Mouse (Mus musculus): ENCODE results near the gene Nup210. TPM values are rescaled to one million over a fixed set of nuclear protein-coding genes. Genes with fewer than 3 reads are reported as not detected.
"Not testable (repeated sequence)": the region's sequence is repeated elsewhere in the genome, so short reads cannot be mapped to it uniquely, and the experiment has no call there.

The Nup210 gene
- polyA plus RNA-seq, 1 experiment from 2014 or later, result 32.7 TPM

DNA sequence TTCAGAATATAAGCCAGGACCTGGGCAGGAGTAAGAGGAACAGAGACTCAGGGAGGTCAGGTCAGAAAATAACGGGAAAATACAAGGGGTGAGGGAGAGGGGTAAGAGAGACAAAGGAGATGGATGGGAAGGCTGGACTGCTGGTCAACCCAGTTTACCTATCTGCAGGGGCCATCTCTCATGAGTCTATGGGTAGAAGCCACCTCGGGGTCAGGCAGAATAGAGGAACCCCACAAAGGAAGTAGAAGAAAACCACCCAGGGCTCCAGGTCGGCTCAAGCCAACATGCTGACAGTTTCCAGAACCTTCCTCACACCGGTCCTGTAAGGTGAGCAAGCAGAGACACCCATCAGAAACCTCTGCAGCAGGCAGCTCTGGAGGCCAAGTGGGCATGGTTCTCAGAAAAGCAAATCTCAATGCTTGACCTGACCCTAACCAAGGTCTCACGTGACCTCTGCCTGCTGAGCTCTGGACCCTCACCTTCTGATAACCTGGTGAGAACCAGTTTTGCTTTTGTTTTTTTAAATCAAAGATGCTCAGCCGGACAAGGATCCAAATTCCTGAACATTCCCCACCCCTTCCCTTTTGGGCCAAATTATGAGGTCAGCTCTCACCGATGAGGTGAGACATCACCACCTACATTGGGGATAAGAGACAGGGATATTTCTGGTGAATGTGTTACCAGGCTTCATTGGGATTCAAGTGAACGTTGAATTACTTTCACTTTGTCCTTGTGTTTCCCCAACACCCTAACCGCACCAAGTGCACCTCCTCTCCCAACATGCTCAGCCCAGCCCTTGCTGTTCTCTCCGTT, 5.3 kb downstream of the Nup210 start:
- no peak overlapping the region for H3K27ac ChIP-seq
- no peak overlapping the region for H3K9ac ChIP-seq
- H3K4me1 ChIP-seq, result peaks cover 21% of the 10 kb centered on the region
- H3K4me3 ChIP-seq (replicated peaks), result no peak overlapping the region
- no peak for ATAC-seq (ENCODE audit: low FRiP score)
- H3K9me3 ChIP-seq, result no peaks in the 10 kb centered on the region
- WGBS, result 89% methylated on average over 10 of the region's 10 CpGs
- no peaks in the 10 kb centered on the region for H3K27me3 ChIP-seq
- no peak overlapping the region for H3K4me2 ChIP-seq
- no peaks in the 10 kb centered on the region for H3K36me3 ChIP-seq (replicated peaks)

DNA sequence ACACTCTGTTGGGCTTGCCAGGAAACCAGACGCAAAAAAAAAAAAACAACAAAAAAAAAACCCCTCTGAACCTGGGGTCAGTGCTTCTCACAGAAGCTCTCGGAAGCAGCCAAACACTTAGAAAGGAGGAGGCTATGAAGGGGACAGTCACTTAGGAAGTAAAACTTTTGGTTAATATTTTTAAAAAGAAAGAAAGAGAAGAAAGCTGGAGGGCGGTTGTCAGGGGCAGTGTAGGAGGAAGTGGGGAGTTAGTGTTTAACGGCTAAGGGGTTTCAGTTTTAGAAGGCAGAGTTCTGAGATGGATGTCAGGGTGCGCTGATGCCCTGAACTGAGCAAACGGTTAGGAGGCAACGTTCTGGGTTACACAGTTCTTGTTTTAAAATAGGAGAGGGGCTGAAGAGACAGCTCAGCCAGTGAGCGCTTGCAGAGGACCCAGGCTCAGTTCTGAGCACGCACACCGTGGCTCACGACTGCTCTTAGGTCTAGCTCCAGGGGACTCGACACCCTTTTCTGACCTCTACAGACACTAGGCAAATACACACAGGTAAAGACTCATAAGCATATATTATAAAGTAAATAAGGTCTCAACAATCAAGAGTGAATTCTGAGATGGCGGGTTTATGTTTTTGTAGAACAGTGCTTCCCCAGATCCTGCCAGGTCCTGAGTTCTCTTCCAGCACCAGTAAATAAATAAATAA, 6.2 kb downstream of the Nup210 start:
- Histone ChIP-seq H3K9ac (no peak overlapping the region), H3K27me3 (no peaks in the 10 kb centered on the region), H3K27ac (no peak overlapping the region), H3K4me1 (peaks cover 12% of the 10 kb centered on the region), H3K9me3 (no peaks in the 10 kb centered on the region), H3K36me3 (replicated peaks) (no peaks in the 10 kb centered on the region), H3K4me3 (replicated peaks) (no peak overlapping the region), H3K4me2 (no peak overlapping the region)
- ATAC-seq (ENCODE audit: low FRiP score), result no peak
- WGBS, result 85% methylated on average over 13 of the region's 13 CpGs

DNA sequence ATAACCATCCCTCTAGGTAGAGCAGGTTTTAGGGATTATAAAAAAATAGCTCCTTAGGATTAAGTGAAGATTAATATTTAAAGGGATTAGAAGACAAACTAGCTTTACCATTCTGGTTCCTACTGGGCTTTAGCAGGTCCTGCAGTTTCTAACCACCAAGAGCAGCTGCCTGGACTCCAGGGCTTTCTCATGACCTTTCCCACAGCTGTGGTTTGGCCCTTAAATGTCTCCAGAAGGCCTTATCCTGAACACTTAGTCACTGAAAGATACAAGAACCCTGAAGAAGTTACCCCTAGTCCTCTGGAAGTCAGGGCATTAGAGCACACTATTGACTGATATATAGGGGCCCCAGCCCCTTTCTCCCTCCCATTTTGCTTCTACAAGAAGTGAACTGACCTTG, 7.1 kb downstream of the Nup210 start:
- no peak overlapping the region for H3K9ac ChIP-seq
- peaks cover 2% of the 10 kb centered on the region for H3K4me1 ChIP-seq
- no peaks in the 10 kb centered on the region for H3K27me3 ChIP-seq
- H3K4me2 ChIP-seq, result no peak overlapping the region
- no peak for ATAC-seq (ENCODE audit: low FRiP score)
- no peak overlapping the region for H3K4me3 ChIP-seq (replicated peaks)
- H3K36me3 ChIP-seq (replicated peaks), result no peaks in the 10 kb centered on the region
- no peak overlapping the region for H3K27ac ChIP-seq
- H3K9me3 ChIP-seq, result no peaks in the 10 kb centered on the region

DNA sequence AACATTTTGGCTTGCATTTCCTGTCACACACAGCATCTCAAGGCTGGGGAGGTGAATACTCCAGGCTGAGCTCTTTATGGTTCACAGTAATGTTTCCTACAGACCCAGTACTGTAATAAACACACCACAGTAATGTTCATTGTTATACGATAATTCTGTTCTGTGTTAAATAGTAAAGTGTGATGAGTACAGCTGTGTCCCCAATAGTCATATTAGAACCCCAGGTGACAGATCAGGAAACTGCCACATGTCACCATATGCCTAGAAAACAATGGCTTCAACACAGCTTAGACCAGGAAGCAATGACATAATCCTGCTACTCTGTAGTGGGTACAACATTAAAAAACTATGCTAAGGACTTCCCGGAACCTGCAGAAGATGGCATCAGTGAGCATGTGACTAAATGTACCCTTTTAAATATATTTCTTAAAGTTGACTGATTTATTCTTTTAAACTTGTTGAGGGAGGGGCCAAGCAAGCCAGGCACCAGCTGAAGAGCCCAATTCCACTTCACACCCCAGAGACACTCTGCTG, 7.6 kb downstream of the Nup210 start:
- WGBS, result 91% methylated on average over 2 of the region's 2 CpGs
- Histone ChIP-seq H3K4me2 (no peak overlapping the region), H3K9ac (no peak overlapping the region), H3K4me3 (replicated peaks) (no peak overlapping the region), H3K27ac (no peak overlapping the region), H3K27me3 (no peaks in the 10 kb centered on the region), H3K9me3 (no peaks in the 10 kb centered on the region), H3K4me1 (no peaks in the 10 kb centered on the region), H3K36me3 (replicated peaks) (no peaks in the 10 kb centered on the region)
- ATAC-seq (ENCODE audit: low FRiP score), result no peak

DNA sequence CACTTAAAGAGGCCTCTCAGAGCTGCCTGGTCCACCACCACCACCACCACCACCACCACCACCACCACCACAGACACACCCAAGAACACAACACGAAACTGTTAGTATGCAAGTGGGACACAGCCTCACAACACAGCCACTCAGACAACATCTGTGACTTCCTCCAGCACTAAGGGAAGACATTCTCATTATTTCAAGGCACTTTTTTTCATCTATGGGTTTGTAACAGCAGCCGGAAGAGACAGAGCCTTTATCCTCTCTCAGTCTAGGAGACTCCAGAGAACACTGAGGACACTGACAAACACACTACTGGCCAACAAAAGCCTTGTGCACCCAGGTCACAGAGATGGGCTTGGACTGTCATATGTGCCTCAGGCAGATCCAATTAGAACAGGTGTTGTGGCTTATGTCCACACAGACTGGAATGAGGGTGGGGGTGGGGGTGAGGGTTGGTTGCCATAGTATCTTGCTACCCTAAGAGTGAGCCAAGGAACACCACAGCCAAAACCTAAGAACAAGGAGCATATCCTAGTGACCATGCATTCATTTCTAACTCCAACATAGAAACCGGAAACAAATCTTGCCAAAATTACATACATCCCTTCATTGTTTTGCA, 8.2 kb downstream of the Nup210 start:
- Histone ChIP-seq H3K9ac (no peak overlapping the region), H3K9me3 (no peaks in the 10 kb centered on the region), H3K27me3 (no peaks in the 10 kb centered on the region), H3K4me3 (replicated peaks) (no peak overlapping the region), H3K4me2 (no peak overlapping the region), H3K27ac (no peak overlapping the region), H3K36me3 (replicated peaks) (no peaks in the 10 kb centered on the region), H3K4me1 (no peaks in the 10 kb centered on the region)
- 91% methylated on average over 3 of the region's 3 CpGs for WGBS
- no peak for ATAC-seq (ENCODE audit: low FRiP score)

DNA sequence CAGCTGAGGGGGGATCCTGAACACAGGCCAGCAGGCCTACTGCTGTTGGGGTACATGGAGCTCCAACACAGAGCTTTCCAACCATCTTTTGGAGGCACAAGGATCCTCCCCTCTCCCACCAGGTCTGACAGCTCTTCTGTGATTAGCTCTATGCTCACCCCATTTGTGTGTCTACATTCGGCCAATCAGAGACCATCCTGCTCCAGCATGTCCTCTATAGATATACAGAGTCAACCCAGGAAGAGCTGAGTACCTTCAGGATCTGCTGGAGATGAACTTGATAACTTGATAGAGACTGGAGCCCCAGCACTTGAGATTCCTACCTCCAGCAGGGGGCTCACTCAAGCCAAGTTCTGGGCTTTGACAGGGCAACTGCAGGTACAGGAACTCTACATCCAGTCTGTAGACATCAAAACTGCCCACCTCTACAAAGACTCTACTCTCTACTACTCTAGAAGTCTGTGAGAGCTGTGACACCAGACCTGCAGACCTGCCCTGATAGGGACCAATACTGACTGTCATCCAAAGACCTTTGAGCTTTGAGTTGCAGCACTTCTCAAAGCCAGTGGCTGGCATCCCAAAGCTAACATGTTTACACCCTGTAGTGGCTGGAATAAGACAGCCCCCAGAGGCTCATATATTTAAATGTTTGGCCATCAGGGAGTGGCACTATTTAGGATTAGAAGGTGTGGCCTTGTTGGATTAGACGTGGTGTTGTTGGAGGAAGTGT, 11.1 kb downstream of the Nup210 start:
- Histone ChIP-seq H3K27me3 (no peaks in the 10 kb centered on the region), H3K4me2 (no peak overlapping the region), H3K9ac (no peak overlapping the region), H3K9me3 (no peaks in the 10 kb centered on the region), H3K27ac (no peak overlapping the region), H3K36me3 (replicated peaks) (0 out of 2 replicates have a peak, but pooled peaks cover 4% of the 10 kb centered on the region), H3K4me1 (no peaks in the 10 kb centered on the region), H3K4me3 (replicated peaks) (no peak overlapping the region)
- WGBS, result 96% methylated on average over 2 of the region's 2 CpGs
- no peak for ATAC-seq (ENCODE audit: low FRiP score)

DNA sequence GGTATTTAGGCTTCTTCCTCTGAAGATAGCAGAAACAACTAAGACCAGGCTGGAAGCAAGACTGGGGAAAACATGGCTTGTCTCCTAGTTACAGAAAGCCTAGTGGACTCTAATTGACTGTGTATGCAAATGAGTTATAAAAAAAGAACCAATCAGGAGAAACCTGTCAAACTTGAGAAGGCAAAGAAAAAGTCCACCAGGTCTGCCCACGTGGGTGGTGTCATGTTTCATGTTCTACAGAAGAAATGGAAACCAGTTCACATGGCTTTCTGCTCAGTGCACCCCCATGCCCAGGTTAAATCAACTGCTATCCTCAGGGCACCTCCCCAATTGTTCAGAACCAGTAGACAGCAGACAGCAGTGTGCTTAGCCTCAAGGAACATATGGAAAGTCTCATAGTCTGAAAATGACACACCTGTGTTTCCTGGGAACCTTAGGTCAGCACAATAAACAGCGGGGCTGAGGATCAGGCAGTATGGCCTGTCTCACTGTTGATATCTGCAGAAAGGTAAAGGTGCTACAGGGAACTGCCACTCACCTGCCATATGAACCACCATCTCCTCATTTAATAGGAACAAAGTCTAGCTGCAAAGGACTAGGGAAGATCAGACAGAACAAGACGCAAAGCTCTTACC, 11.7 kb downstream of the Nup210 start:
- no peak overlapping the region for H3K4me2 ChIP-seq
- H3K9ac ChIP-seq, result no peak overlapping the region
- H3K27me3 ChIP-seq, result no peaks in the 10 kb centered on the region
- H3K4me3 ChIP-seq (replicated peaks), result no peak overlapping the region
- H3K9me3 ChIP-seq, result no peaks in the 10 kb centered on the region
- no peaks in the 10 kb centered on the region for H3K4me1 ChIP-seq
- no peak overlapping the region for H3K27ac ChIP-seq
- WGBS, result 68% methylated on average over 3 of the region's 3 CpGs
- no peak for ATAC-seq (ENCODE audit: low FRiP score)
- peaks cover 8% of the 10 kb centered on the region; the same call in 1 of the 2 replicates for H3K36me3 ChIP-seq (replicated peaks)

DNA sequence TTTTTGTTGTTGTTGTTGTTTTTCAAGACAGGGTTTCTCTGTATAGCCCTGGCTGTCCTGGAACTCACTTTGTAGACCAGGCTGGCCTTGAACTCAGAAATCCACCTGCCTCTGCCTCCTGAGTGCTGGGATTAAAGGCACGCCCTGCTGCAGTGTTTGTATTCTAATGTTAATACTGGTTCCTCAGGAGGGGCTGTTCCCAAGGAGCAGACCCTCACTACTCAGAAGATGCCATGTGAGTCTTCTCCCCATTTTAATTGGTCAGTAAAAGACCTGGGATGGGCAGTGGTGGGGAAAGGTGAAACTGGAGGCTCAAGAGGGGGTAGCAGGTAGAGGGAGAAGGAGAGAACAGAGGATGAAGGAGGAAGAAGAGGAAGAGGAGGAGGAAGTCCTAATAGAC, 13.2 kb downstream of the Nup210 start:
- H3K9ac ChIP-seq; H3K9me3 ChIP-seq; ATAC-seq (ENCODE audit: low FRiP score); H3K4me2 ChIP-seq; H3K27ac ChIP-seq; H3K4me1 ChIP-seq; H3K27me3 ChIP-seq; H3K4me3 ChIP-seq (replicated peaks): not testable (repeated sequence)
- peaks cover 15% of the 10 kb centered on the region for H3K36me3 ChIP-seq (replicated peaks)
- 86% methylated on average over 1 of the region's 1 CpGs for WGBS

DNA sequence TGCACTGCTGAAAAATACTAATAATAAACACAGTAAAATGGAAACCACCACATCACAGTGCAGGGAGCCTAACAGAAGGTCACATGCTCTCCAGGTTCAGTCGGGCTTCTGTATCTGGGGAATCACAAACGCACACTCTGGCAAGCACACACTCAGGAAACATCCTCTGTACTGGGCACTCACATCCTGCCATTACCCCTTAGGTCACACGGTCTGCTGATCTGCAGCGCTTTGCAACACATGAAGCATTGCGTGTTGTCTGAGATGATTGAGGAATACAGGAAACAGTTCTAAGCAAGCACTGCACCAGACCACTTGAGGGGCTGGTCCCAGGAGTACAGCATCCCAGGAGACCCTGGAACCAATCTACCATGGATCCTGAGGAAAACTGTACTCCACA, 16.0 kb downstream of the Nup210 start:
- ATAC-seq (ENCODE audit: low FRiP score), result no peak
- Histone ChIP-seq H3K4me3 (replicated peaks) (no peak overlapping the region), H3K27me3 (no peaks in the 10 kb centered on the region), H3K4me1 (no peaks in the 10 kb centered on the region), H3K27ac (no peak overlapping the region), H3K9ac (no peak overlapping the region), H3K9me3 (no peaks in the 10 kb centered on the region), H3K36me3 (replicated peaks) (peaks cover 40% of the 10 kb centered on the region), H3K4me2 (no peak overlapping the region)
- WGBS, result 93% methylated on average over 5 of the region's 5 CpGs

DNA sequence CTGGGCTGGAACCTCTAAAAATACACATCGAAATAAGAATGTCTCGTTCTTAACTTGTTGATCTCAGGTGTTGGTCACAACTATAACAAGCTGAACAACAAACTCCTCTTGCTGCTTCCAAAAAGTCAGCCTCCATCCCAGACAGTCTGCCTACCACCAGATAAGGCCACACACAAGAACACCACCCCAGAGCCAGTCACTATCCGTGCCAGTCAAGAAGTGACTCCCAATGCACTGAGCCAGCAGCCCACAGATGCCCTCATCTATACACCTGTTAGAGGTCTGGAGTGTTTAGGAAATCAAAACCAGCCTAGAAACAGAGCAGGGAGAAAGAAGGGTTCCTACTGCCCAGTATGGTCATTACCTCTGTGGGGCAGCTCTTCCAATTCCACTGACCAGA, 18.8 kb downstream of the Nup210 start:
- no peak for ATAC-seq (ENCODE audit: low FRiP score)
- Histone ChIP-seq H3K9me3 (no peaks in the 10 kb centered on the region), H3K4me1 (no peaks in the 10 kb centered on the region), H3K4me3 (replicated peaks) (no peak overlapping the region), H3K4me2 (no peak overlapping the region), H3K27ac (no peak overlapping the region), H3K27me3 (no peaks in the 10 kb centered on the region), H3K36me3 (replicated peaks) (peaks cover 61% of the 10 kb centered on the region), H3K9ac (no peak overlapping the region)
- 98% methylated on average over 3 of the region's 3 CpGs for WGBS

DNA sequence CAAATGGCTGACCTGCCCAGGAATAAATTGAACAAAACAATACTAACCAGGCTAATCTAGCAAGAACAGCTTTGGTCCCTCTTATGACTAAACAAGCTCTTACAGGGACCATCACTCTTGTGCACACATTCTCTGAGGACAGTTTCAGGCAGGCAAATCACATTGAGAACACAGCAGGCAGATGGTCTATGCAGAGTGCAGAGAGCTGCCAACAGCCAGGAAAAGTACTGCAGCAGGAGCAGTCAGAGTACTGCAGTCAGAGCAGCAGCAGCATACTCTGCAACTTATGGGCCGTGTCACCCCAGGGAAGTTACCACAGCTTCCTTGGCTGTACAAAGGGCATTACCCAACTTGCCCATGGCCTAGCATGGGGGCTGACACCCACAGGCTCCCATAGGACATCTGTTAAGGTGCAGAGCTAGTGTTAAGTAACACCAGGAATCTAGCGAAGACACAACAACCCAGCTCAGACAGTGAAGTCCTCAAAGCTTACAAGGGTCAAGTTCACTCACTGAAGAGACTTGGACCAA, 21.5 kb downstream of the Nup210 start:
- WGBS, result 92% methylated on average over 2 of the region's 2 CpGs
- Histone ChIP-seq H3K27ac (no peak overlapping the region), H3K36me3 (replicated peaks) (peaks cover 70% of the 10 kb centered on the region), H3K4me3 (replicated peaks) (no peak overlapping the region), H3K9ac (no peak overlapping the region), H3K4me1 (no peaks in the 10 kb centered on the region), H3K27me3 (no peaks in the 10 kb centered on the region), H3K4me2 (no peak overlapping the region), H3K9me3 (no peaks in the 10 kb centered on the region)
- ATAC-seq (ENCODE audit: low FRiP score), result no peak
